Mouse (Mus musculus): ENCODE measurements around the gene Tcta. TPM values are rescaled to one million over a fixed set of nuclear protein-coding genes. Genes with fewer than 3 reads are reported as not detected.
"Not testable (repeated sequence)": the region's sequence is repeated elsewhere in the genome, so short reads cannot be mapped to it uniquely, and the experiment has no call there.

Gene Tcta
- total RNA-seq, 2 experiments from 2014 or later, result 27.0 to 35.1 TPM

DNA sequence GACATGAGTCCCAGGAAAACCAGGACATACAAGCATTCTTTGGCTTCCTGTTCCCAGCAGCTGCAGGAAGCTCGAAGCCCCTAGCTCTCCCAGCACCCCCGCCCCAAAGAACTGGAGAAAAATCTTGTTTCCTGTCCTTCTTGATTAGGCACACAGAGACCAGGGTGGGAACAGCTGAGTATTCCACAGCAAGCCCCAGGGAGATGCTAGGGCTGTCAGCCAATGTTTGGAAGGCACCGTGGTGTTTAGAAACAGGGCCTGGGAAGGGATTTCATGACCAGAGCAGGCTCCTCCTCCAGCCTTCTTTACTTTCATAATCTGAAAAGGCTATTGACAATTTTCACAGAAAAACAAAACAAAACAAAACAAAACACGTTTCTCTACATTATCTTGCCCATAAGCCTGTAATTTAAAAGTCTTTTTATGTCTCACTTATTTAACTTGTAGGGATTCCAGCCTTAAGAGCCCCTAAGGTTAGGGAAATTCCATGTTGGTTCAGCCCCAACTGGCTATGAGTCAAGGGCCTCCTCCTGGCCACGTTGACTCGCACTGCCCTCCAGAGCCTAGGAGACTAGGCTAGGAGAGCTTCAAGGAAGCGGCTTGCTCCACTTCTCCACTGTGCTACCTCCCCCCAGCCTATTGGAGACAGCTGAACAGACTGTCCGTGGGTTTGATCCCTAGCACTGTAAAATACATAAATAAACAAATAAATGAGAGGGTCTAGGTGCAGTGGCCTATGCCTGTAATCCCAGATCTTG is 25.7 kb downstream of the Tcta start:
- peak; percentile 16; the same call in 1 of the 2 replicates for TF ChIP-seq CTCF (IDR thresholded peaks at IDR 0.05)
- intact Hi-C loops (cut with DNase I), result no loop called here
- DNase-seq, result peak; percentile 92
- Histone ChIP-seq H3K4me3 (peak overlapping the region; percentile 53), H3K27ac (peak overlapping the region; percentile 87)

DNA sequence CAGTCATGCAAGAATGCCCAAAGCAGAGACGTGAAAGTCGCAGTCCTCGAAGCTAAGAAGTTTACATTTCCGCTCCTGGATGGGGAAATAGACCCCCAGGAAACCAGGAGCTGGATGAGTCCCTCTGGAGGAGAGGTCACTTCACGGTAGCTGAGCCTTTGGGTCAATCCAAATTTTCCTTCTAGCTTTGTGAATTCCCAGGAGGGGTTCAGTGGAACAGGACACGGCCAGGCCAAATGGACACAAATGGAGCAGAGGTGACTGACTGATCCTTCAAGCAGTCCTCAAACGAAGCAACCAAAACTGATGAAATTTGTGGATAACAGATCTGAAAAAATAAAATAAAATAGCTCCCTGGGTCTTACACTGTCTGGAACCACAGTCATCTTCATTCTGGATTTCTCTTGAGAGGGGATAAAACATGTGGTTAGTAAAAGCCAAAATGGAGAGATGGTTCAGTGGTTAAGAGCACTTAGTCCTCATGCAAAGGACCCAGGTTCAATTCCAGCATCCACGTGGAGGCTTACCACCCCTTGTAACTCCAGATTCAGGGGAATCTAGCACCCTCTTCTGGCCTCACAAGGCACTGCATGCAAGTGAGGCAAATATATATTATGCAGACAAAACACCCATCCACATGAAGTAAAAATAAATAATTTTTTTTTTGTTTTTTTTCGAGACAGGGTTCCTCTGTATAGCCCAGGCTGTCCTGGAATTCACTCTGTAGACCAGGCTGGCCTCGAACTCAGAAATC is 27.1 kb downstream of the Tcta start:
- peak; percentile 75 for TF ChIP-seq CTCF (IDR thresholded peaks at IDR 0.05)
- peak overlapping the region; percentile 87 for H3K27ac ChIP-seq
- peak; percentile 63 for DNase-seq
- intact Hi-C loops (cut with DNase I), result loop anchor here (2.0 kb wide), 1 partner anchor 14 kb away; no protein-coding TSS in a partner anchor
- H3K4me3 ChIP-seq, result no peak overlapping the region

DNA sequence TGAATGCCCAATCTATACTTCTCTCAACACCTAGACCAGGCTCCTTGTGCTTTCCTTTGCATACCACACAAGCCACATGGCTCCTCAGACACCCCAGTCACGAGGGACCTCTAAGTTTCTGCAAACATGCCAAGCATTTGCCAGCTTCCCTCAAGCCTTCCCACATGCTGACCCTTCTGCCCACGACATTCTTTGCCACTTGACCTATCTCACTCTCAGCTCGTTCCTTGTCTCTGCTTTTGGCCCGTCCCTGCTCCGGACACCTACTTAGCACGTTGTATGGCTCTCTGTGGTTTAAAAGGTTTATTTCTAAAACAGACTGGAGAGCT is 30.7 kb downstream of the Tcta start:
- TF ChIP-seq CTCF (IDR thresholded peaks at IDR 0.05), result no peak
- no peak for DNase-seq
- intact Hi-C loops (cut with DNase I), result no loop called here
- Histone ChIP-seq H3K27ac (peak overlapping the region; percentile 69), H3K4me3 (no peak overlapping the region)

DNA sequence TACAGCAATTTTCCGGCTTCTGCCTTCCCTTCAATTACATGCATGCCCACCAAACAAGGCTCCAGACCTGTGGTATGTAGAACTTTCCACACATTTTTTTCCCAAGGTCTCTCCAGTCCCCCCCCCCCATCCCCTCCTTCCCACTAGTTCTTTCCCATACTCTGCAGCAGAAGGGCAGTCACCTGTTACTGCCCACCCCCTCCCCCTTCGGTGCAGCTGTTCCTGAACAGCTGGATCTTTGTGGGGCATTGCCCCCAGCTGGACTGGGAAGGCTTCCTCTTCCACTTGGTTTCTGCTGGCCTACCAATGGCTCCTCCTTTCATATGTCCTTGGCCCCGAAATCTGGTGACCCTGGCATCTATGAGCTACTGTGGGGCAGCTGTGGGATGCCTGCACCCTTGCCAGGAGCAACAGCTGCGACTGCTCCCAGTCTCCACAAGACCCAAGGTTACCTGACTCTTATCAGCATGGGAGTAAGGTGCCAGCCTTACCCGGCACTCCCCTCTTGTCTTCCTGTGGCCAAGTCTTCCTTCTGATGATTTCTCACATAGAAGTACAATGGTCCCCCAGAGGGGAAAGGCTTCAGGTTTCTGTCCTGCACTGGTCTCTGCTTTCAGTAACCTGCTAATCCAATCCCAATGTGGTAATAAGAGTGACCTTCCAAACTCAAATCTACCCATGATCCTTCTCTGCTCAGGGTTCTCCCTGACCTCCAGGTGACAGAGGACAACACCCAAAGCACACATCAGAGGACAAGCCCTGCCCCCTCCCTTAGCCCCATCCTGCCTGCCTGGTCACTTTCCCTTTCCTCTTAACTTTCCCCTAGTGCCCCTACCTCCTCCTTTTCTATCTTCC is 31.3 kb downstream of the Tcta start:
- DNase-seq, result peak; percentile 59
- intact Hi-C loops (cut with DNase I), result no loop called here
- TF ChIP-seq CTCF (IDR thresholded peaks at IDR 0.05), result no peak
- H3K27ac ChIP-seq, result peak overlapping the region; percentile 69
- H3K4me3 ChIP-seq, result no peak overlapping the region

DNA sequence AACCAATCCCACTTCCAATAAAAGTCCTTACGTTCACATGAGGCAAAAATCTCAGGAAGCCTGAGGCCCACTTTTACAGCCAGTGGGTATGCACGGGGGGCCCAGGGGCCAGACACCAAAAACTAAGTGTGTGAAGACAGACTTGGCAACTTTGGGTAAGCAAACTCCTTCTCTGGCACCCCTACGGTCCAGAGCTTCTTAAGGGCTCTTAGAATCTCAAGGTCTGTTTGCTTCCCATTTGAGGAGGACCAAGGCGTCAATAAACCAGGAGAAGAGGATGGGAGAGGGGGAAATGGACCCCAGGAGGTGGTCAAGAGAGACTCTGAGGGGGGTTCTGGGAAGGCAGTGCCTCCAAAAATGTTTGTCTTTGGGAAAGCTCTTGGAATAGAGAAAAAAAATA is 32.5 kb downstream of the Tcta start:
- Histone ChIP-seq H3K27ac (peak overlapping the region; percentile 58), H3K4me3 (no peak overlapping the region)
- intact Hi-C loops (cut with DNase I), result no loop called here
- DNase-seq, result no peak
- TF ChIP-seq CTCF (IDR thresholded peaks at IDR 0.05), result no peak

DNA sequence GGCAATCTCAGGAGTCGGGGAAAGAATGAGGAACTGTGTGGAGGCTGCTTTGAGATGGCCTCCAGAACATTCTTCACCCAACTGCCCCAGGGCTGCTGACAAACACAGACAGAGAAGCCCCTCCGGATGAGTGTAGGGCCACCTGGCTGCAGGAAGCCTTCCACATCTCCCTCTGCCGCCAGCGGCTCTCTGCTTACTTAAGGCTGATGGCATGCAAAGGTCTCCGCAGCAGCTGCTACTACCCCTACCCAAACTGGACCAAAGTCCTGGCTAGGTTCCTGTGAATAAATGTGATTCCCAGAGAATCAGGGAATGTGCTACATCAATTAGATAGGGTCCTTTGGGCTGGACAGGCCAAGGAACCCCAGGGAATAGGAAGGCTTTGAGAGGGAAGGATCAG is 33.3 kb downstream of the Tcta start:
- intact Hi-C loops (cut with DNase I), result no loop called here
- DNase-seq, result no peak
- no peak for TF ChIP-seq CTCF (IDR thresholded peaks at IDR 0.05)
- Histone ChIP-seq H3K27ac (peak overlapping the region; percentile 58), H3K4me3 (no peak overlapping the region)

DNA sequence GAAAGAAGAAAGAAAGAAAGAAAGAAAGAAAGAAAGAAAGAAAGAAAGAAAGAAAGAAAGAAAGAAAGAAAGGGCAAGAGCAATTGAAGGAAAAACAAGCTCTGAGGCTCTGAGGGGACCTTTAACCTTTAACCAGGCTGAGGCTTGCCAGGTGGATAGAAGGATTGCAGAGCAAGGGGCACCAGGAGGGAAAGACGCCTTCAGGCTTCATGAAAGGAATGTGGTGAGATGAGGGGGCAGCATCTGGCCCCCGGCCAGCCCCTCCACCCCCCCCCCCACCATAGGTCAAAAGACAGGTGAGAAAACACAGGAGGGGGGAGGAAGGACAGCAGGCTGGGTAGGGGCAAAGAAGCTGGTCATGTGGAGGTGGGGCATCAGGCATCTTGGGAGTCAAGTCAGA is 34.0 kb downstream of the Tcta start:
- intact Hi-C loops (cut with DNase I), result no loop called here
- Histone ChIP-seq H3K27ac (peak overlapping the region; percentile 58), H3K4me3 (no peak overlapping the region)
- no peak for TF ChIP-seq CTCF (IDR thresholded peaks at IDR 0.05)
- DNase-seq, result no peak

DNA sequence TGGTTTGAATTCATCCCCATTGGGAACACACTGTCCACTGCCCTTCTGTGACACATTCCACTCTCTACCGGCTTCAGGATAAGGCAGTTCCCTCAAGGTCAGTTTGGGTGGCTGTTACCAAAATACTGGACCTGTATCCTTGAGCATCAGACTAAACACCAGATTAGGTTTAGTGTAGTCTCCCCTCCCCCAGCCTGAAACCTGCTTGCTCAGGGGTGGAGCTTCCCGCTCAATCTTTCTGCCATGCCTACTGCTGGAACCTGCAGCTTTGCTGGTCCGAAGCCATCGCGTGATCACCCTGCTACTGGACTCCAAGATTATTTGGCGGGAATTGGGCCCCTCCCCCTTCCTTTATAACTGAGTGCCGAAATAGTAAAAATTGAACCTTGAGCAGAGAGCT is 37.3 kb downstream of the Tcta start:
- peak overlapping the region; percentile 12; the same call in 1 of the 2 replicates for H3K27ac ChIP-seq
- intact Hi-C loops (cut with DNase I); DNase-seq: not testable (repeated sequence)

DNA sequence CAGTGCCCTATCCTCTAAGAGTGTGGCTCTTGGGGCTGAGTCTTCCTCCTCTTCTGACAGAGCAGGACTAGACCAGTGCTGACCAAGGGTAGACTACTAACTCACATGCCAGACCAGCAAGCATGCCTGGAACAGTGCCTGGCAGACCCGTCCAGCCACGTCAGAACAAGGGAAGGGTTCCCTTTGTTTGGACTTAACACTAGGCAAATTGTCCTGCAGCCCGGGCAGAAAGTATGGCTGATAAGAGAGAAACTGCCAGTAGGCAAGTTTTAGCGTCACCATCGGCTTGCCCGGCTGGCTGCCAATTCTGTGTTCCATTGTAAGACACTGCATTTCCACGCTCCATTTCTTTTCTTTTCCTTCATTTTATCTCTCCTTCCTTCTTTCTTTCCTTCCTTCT is 38.3 kb downstream of the Tcta start:
- DNase-seq, result peak; percentile 39
- TF ChIP-seq CTCF (IDR thresholded peaks at IDR 0.05), result no peak

More for the DNA sequence above, 37.3 kb downstream of the Tcta start:
- H3K4me3 ChIP-seq, result not testable (repeated sequence)

DNA sequence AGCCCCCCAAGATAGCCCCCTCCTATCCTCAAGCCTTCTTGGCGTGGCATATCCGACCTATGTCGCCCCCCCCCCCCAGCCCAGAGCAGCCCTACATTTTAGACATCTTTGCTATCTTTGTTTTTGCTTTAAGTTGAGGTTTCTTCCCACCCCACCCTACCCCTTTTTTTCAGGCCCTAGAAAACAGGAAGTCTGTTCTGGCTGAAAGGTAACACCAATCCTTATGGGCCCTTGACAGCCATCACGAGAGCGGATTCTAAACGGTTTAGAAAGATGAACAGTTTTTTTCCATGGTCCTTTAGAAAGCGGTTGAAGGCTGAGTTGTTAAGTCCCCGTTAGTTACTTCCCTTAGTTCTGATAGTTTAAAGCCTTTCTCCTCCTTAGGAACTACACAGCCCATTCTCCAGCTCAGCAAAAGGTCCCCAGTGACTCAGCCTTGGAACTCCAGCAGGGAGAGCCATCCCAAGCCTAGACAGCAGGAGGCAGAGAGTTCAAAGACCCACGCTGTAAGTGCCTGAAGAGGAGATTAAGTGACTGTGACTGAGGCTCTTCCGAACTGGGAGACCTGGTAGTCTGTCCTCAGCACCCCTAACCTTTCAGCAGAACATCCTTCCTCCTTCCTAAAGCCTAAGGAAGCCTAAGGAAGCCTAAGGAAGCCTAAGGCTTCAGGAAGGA is 39.6 kb downstream of the Tcta start:
- H3K27ac ChIP-seq, result peak overlapping the region; percentile 99; the same call in 1 of the 2 replicates
- H3K4me3 ChIP-seq, result no peak overlapping the region
- intact Hi-C loops (cut with DNase I), result no loop called here
- TF ChIP-seq CTCF (IDR thresholded peaks at IDR 0.05), result no peak
- DNase-seq, result no peak

More for the DNA sequence above, 38.3 kb downstream of the Tcta start:
- intact Hi-C loops (cut with DNase I), result no loop called here
- Histone ChIP-seq H3K27ac (peak overlapping the region; percentile 61), H3K4me3 (no peak overlapping the region)

DNA sequence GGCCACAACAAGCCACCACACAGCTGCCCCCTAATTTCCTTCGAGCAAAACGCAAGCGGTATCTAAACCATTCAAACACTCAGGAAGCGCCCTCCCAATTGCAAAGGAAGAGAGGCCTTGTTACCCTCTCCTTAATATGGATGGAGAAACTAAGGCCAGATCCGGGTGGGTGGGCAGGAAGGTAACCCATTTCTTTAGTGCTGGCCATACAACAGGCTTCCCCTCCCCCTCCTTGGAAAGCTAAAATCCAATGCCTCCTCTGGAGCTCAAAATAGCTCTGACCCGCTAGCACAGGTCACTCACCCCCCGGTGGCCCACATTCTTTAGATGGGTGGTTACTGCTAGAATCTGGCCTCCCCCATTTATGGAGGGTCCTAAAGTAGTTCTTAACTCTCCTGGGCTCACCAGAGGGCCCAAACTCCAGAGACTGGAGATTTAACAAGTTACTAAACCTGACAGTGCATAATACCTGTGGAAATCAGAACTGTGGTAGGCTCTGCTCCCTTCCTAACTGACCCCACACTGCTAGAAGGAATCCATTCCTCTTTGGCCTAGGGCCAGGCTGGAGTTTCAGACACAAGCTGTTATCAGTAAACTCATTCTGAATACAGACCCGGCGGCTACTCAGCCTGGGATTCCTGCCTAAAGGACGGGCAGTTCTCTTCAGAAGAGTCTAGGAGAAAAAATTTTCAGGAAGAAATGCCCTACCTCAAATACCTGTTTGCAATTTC is 41.6 kb downstream of the Tcta start:
- H3K4me3 ChIP-seq, result peak overlapping the region; percentile 96
- TF ChIP-seq CTCF (IDR thresholded peaks at IDR 0.05), result no peak
- peak overlapping the region; percentile 99 for H3K27ac ChIP-seq
- intact Hi-C loops (cut with DNase I), result loop anchor here (2.0 to 5.0 kb wide), 2 partner anchors 14 to 42 kb away; no protein-coding TSS in a partner anchor
- DNase-seq, result peak; percentile 64

All from gastrocnemius, adult 2 months (tissue).